Mouse (Mus musculus): ENCODE data around the gene Ccl26. TPM values are rescaled to one million over a fixed set of nuclear protein-coding genes. Genes with fewer than 3 reads are reported as not detected.

Gene Ccl26
- polyA plus RNA-seq, 1 experiment from 2014 or later: not detected

DNA sequence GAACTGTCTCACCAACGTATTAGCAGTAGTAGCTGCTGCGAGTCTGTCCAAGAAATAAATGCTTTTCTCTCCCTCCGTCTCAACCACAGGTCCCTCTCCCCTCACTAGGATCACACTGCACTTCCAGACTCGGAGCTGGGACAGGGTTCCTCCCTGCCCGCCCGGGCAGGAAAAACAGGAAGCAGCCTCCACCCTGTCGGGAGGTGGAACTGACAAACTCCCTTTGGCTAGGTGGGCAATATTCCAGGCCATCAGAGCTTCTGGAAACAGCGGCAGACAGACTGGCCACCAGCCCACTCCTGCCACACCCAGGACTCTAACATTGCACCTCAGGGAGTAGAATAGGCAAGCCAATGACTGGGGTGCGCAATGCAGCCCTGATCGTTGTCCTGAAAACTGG lies 29.9 kb downstream of the Ccl26 start:
- no peak for ATAC-seq
- 70% methylated on average over 10 of the region's 10 CpGs for WGBS

DNA sequence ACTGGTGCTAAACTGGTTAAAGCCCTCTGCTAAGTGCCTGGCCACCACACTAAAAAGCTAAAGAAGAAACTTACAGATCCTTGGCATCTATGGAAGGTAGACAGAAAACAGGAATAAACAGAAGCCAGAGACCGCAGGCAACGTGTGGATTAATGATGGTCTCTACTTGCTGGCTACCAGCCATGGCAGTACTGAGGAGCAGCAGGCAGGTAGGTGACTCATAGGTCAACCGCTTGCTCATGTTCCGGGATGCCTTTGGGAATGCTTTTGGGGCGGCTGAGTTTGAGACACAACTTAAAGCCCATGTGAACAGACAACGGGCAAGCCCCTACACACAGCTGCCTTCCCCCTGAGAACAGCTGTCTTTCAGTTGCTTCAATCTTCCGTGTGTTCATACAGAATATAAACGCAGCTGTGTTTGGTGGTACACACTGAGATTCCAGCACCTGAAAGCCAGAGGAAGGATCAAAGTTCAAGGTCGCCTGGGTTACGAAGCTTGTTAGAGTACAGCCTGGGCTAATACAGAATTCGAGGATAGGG lies 32.0 kb downstream of the Ccl26 start:
- 0 out of 2 replicates have a peak, but pooled peaks cover 5% of the 10 kb centered on the region for H3K4me1 ChIP-seq (replicated peaks)
- no peak for ATAC-seq
- no peaks in the 10 kb centered on the region for H3K36me3 ChIP-seq
- no peak overlapping the region for H3K27ac ChIP-seq
- no peaks in the 10 kb centered on the region for H3K27me3 ChIP-seq (replicated peaks)
- no peaks in the 10 kb centered on the region for H3K9me3 ChIP-seq
- H3K4me3 ChIP-seq (replicated peaks): no peak overlapping the region
- WGBS: 55% methylated on average over 11 of the region's 11 CpGs
- H3K9ac ChIP-seq: no peak overlapping the region
- no peak overlapping the region for H3K4me2 ChIP-seq (replicated peaks)

More for the DNA sequence above, 29.9 kb downstream of the Ccl26 start:
- Histone ChIP-seq H3K9me3 (no peaks in the 10 kb centered on the region), H3K27me3 (replicated peaks) (no peaks in the 10 kb centered on the region), H3K4me1 (replicated peaks) (0 out of 2 replicates have a peak, but pooled peaks cover 5% of the 10 kb centered on the region), H3K4me2 (replicated peaks) (no peak overlapping the region), H3K4me3 (replicated peaks) (no peak overlapping the region), H3K36me3 (no peaks in the 10 kb centered on the region), H3K27ac (no peak overlapping the region), H3K9ac (no peak overlapping the region)

DNA sequence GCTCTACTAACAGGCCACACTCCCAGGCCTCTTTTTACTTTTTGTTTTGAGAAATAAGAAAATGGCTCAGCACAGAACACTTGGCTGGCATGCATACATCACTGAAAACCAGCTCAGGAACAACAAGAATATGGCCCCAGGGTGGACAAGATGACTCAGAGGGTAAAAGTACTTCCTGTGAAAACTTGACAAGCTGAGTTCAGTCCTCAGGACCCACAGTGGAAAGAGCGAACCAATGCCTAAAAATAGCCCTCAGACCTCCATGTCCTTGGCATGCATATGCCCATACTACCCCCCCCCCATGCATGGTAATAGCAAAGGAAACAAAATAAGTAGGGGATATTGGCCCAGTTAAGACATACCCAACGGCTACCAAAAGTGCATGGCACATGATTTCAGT lies 33.4 kb downstream of the Ccl26 start:
- Histone ChIP-seq H3K27ac (no peak overlapping the region), H3K4me2 (replicated peaks) (no peak overlapping the region), H3K4me1 (replicated peaks) (peaks cover 9% of the 10 kb centered on the region; the same call in 1 of the 2 replicates), H3K36me3 (no peaks in the 10 kb centered on the region), H3K9me3 (no peaks in the 10 kb centered on the region), H3K27me3 (replicated peaks) (no peaks in the 10 kb centered on the region), H3K4me3 (replicated peaks) (no peak overlapping the region), H3K9ac (no peak overlapping the region)
- no peak for ATAC-seq
- 77% methylated on average over 2 of the region's 2 CpGs for WGBS

DNA sequence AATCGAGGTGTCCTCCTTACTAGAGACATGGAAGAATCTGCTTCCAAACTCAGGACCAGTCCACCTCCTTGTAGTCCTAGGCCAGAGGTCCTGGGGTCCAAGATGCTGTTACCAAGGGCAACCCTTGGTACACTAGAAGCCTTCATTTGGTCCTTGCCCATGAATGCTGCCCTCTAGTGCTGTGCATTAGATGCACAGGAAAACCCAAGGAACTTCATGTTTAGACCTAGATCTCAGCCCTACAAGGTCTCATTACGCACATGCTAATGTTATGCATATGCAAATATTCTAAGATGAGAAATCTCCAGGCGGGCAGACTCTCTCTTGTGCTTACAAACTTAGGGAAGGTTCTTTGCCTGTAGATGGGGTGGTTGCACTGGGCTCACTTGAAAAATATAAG lies 34.1 kb downstream of the Ccl26 start:
- Histone ChIP-seq H3K27ac (no peak overlapping the region), H3K27me3 (replicated peaks) (no peaks in the 10 kb centered on the region), H3K36me3 (no peaks in the 10 kb centered on the region), H3K4me1 (replicated peaks) (peaks cover 13% of the 10 kb centered on the region; the same call in 1 of the 2 replicates), H3K9ac (no peak overlapping the region), H3K9me3 (no peaks in the 10 kb centered on the region), H3K4me2 (replicated peaks) (no peak overlapping the region), H3K4me3 (replicated peaks) (no peak overlapping the region)
- 88% methylated on average over 3 of the region's 3 CpGs for WGBS
- no peak for ATAC-seq

DNA sequence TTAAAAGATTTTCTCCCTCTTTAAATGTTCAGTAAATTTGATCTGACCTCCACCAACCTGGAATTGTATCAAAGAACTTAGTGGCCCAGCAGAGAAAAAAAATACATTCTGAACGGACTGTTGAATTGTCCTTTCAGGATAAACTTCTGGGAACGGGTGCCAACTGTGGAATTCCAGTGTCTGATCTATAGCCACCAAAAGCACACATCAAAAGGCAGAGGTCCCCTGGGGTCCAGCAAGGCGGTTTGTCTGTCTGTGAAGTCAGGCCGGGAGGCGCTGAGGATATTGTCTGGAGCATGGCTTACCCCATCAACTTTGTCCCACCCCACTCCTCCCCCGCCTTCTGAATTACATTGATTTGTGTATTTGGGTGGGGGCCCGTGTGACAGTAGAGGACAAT lies 35.4 kb downstream of the Ccl26 start:
- H3K9me3 ChIP-seq: no peaks in the 10 kb centered on the region
- H3K36me3 ChIP-seq: no peaks in the 10 kb centered on the region
- peaks cover 13% of the 10 kb centered on the region; the same call in 1 of the 2 replicates for H3K4me1 ChIP-seq (replicated peaks)
- WGBS: 48% methylated on average over 7 of the region's 7 CpGs
- H3K27me3 ChIP-seq (replicated peaks): no peaks in the 10 kb centered on the region
- H3K27ac ChIP-seq: no peak overlapping the region
- ATAC-seq: no peak
- no peak overlapping the region for H3K4me2 ChIP-seq (replicated peaks)
- H3K4me3 ChIP-seq (replicated peaks): no peak overlapping the region
- H3K9ac ChIP-seq: no peak overlapping the region

DNA sequence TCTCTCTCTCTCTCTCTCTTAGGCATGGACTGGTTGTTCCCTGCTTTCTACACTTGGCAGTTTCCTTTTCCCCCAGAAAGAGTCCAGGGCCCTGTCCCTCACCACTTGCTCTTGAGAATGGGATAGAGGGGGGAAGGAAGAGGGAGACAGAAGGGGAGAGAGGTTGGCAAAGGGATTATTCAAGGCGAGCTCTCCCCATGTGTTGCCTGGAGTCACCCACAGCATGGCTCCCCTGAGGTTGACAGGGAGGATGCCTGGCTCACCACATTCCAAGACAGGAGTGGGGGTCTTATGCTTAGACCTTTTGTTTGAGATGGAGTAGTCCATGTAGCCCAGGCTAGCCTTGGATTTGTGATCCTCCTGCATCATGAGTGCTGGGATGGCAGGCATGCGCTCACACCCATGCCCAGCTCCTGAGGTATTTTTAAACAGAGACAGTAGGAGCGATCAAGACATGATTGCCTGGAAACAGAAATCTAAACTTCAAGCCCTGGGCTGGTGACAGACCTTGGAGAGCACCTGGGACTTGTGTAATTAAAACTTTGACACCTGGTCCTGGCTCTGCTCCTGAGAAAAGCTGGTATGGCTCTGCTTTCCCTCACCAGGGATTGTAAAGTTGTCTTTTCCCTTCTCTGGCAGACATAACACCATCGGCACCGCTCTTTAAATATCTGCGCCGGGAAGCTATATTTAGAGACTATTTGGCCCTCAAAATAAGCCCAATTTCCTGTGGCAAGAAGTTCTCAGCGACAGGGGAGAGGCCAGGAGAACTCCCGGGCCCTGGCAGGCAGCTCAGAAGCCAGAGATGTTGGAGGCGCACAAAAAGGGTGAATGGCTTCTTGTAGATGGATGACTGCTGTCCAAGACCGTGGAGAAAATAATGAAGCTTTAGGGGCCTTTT lies 38.5 kb downstream of the Ccl26 start:
- H3K4me3 ChIP-seq (replicated peaks): no peak overlapping the region
- no peaks in the 10 kb centered on the region for H3K27me3 ChIP-seq (replicated peaks)
- no peaks in the 10 kb centered on the region for H3K9me3 ChIP-seq
- 0 out of 2 replicates have a peak overlapping the region, but pooled peaks have one; percentile 6 for H3K4me2 ChIP-seq (replicated peaks)
- peaks cover 8% of the 10 kb centered on the region; the same call in 1 of the 2 replicates for H3K4me1 ChIP-seq (replicated peaks)
- H3K9ac ChIP-seq: no peak overlapping the region
- H3K36me3 ChIP-seq: no peaks in the 10 kb centered on the region
- H3K27ac ChIP-seq: peak overlapping the region; percentile 17; the same call in 1 of the 2 replicates
- no peak for ATAC-seq
- 43% methylated on average over 11 of the region's 11 CpGs for WGBS

DNA sequence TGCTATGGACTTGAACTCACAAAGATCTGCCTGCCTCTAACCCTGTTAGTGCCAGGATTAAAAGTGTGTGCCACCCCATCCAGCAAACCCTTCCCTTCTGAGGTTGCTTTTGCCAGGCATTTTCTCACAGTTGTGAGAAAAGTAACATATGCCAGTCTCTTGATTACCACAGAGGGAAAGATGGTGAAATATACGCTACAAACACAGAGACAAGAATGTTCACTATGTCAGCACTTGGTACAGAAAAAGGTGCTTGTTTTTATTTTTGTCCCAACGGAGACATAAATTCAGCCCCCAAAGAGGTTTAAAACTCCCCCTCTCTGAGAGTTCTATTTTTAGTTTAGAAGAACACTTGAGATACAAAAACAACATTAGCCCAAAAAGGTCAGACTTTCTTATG lies 39.3 kb downstream of the Ccl26 start:
- Histone ChIP-seq H3K36me3 (no peaks in the 10 kb centered on the region), H3K9me3 (no peaks in the 10 kb centered on the region), H3K4me1 (replicated peaks) (peaks cover 8% of the 10 kb centered on the region; the same call in 1 of the 2 replicates), H3K4me3 (replicated peaks) (no peak overlapping the region), H3K27ac (no peak overlapping the region), H3K27me3 (replicated peaks) (no peaks in the 10 kb centered on the region), H3K9ac (no peak overlapping the region), H3K4me2 (replicated peaks) (no peak overlapping the region)
- no peak for ATAC-seq
- 88% methylated on average over 2 of the region's 2 CpGs for WGBS

DNA sequence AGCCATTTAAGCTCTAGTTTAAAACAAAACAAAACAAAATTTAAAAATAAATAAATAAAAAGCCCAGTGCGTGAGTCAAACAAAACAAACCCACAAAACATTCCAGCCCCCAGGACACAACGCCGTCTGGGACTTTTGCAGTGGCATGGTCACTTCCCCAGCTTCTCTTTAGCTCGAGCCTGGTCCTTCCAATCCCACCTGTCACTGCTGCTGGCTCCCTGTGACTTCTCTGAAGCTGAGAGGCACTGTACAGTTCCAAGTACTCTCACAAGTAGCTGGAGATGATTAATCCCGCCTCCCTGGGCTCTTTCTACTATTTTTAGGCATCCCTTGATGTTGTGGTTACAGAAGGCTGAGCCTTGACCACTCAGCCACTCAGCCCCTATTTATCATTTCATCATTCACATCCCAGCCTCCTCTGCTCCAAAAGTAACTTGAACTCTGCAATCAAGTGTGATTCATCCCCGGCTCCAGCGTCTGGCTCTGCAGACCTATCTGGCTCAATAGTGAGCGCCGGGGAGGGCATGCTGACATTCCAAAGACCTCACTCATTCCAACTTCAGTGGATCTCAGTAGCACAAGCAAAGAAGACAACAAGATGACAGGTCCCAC lies 41.2 kb downstream of the Ccl26 start:
- ATAC-seq: no peak
- Histone ChIP-seq H3K4me2 (replicated peaks) (no peak overlapping the region), H3K9me3 (no peaks in the 10 kb centered on the region), H3K4me1 (replicated peaks) (peaks cover 8% of the 10 kb centered on the region; the same call in 1 of the 2 replicates), H3K27me3 (replicated peaks) (no peaks in the 10 kb centered on the region), H3K4me3 (replicated peaks) (no peak overlapping the region), H3K36me3 (no peaks in the 10 kb centered on the region), H3K27ac (no peak overlapping the region), H3K9ac (no peak overlapping the region)
- WGBS: 63% methylated on average over 9 of the region's 9 CpGs

DNA sequence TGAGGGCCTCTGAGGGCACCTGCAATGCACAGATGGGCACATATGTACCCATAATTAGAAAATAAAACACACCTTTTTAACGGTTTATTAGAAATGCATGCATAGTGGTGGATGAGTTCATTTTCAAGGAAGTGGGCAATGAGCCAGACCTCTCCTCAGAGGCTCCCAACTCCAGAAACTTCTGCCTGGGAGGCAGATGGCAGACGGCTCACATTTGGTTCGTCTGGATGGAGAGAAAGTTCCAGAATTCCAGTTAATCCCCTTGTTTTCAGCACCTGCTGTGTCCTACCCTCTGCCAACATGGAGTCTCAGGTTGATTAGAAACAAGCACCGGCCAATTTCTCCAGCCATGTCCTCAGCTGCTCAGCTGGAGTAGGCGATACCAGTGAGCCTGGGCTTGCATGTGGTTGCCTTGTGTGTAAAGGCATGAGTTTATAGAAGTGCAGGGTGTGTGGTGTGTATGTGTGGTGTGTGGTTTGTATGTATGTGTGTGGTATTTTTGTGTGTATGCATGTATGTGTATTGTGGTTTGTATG lies 46.0 kb downstream of the Ccl26 start:
- H3K4me1 ChIP-seq (replicated peaks): no peaks in the 10 kb centered on the region
- 82% methylated on average over 5 of the region's 5 CpGs for WGBS

DNA sequence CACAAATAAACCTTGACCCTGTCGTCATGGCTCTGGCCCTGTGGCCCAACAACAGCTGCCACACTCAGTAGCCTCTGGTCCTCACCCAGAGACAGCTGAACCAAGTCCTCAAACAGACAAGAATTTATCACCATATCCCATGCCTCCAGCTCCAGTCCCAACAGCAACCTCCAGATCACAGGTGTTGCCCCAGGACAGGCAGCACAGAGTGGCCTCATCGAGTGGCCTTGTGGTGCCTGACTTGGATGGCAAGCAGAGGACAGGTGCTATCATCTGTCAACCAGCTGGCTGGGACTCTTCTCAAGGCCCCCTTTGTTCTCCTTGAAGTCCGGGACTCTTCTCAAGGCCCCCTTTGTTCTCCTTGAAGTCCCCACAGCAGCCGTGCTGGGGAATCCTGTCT lies 50.2 kb downstream of the Ccl26 start:
- Histone ChIP-seq H3K4me3 (replicated peaks) (no peak overlapping the region), H3K9ac (no peak overlapping the region), H3K27me3 (replicated peaks) (no peaks in the 10 kb centered on the region), H3K36me3 (0 out of 2 replicates have a peak, but pooled peaks cover 2% of the 10 kb centered on the region), H3K4me2 (replicated peaks) (no peak overlapping the region), H3K4me1 (replicated peaks) (no peaks in the 10 kb centered on the region), H3K27ac (no peak overlapping the region), H3K9me3 (no peaks in the 10 kb centered on the region)
- 57% methylated on average over 4 of the region's 4 CpGs for WGBS
- ATAC-seq: no peak

More for the DNA sequence above, 46.0 kb downstream of the Ccl26 start:
- Histone ChIP-seq H3K9ac (no peak overlapping the region), H3K36me3 (0 out of 2 replicates have a peak, but pooled peaks cover 2% of the 10 kb centered on the region), H3K4me2 (replicated peaks) (no peak overlapping the region), H3K4me3 (replicated peaks) (no peak overlapping the region), H3K27me3 (replicated peaks) (no peaks in the 10 kb centered on the region), H3K27ac (no peak overlapping the region), H3K9me3 (no peaks in the 10 kb centered on the region)
- ATAC-seq: no peak

DNA sequence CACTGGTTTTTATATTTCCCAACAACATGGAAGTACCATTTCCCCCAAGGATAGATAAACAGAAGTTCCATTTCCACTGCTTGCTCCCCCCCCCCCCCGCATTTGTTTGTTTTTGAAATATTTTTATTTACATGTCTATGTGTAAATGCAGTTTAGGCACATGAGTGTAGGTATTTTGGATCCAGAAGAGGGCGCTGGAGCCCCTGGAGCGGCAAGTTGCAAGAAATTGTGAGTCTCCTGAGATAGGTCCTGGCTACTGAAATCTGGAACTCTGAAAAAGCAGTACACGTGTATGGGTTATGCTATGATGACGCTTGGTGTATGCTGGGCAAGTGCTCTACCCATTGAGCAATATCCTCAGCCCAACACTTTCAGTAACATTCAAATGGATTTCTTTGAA lies 52.3 kb downstream of the Ccl26 start:
- Histone ChIP-seq H3K27ac (no peak overlapping the region), H3K4me2 (replicated peaks) (no peak overlapping the region), H3K9ac (no peak overlapping the region), H3K4me3 (replicated peaks) (no peak overlapping the region), H3K36me3 (no peaks in the 10 kb centered on the region), H3K4me1 (replicated peaks) (no peaks in the 10 kb centered on the region; the same call in 1 of the 2 replicates), H3K27me3 (replicated peaks) (no peaks in the 10 kb centered on the region), H3K9me3 (no peaks in the 10 kb centered on the region)
- 65% methylated on average over 5 of the region's 5 CpGs for WGBS
- no peak for ATAC-seq
